Mouse (Mus musculus) thymus, postnatal 14 days (tissue): ENCODE data around the gene Jak2.

Experiments used
- DNase-seq: peaks from one replicate; pipeline ENCODE4 v3.0.0; 2021

Gene Jak2

GRCm38 (mm10) chr19:29251191-29251957 is at the start of gene Jak2:
Jak2 (plus strand) TSS chr19:29251828.
- peak; percentile 95 for DNase-seq

- DNase-seq = no peak
Observed at GRCm38 (mm10) chr19:29203337-29203736, 48.3 kb upstream of the Jak2 start.

GRCm38 (mm10) chr19:29204583-29204982 is 47.0 kb upstream of the Jak2 start:
- DNase-seq = no peak

- no peak for DNase-seq
Observed at GRCm38 (mm10) chr19:29205267-29205666, 46.4 kb upstream of the Jak2 start.

- peak; percentile 13 for DNase-seq
Observed at GRCm38 (mm10) chr19:29209898-29210297, 41.7 kb upstream of the Jak2 start.

- peak; percentile 10 for DNase-seq
Observed at GRCm38 (mm10) chr19:29210319-29210718, 41.3 kb upstream of the Jak2 start.

GRCm38 (mm10) chr19:29215811-29216509 is 35.7 kb upstream of the Jak2 start:
- no peak for DNase-seq

- no peak for DNase-seq
Observed at GRCm38 (mm10) chr19:29221867-29222266, 29.8 kb upstream of the Jak2 start.

- DNase-seq = no peak
Observed at GRCm38 (mm10) chr19:29224968-29225367, 26.7 kb upstream of the Jak2 start.

- DNase-seq = no peak
Observed at GRCm38 (mm10) chr19:29226996-29227395, 24.6 kb upstream of the Jak2 start.

GRCm38 (mm10) chr19:29227941-29228590 is 23.6 kb upstream of the Jak2 start:
- DNase-seq = peak; percentile 41

- no peak for DNase-seq
Observed at GRCm38 (mm10) chr19:29228989-29229388, 22.6 kb upstream of the Jak2 start.

- no peak for DNase-seq
Observed at GRCm38 (mm10) chr19:29232738-29233137, 18.9 kb upstream of the Jak2 start.

GRCm38 (mm10) chr19:29236658-29237385 is 14.8 kb upstream of the Jak2 start:
- peak; percentile 44 for DNase-seq

GRCm38 (mm10) chr19:29238171-29238570 is 13.5 kb upstream of the Jak2 start:
- DNase-seq = no peak

- no peak for DNase-seq
Observed at GRCm38 (mm10) chr19:29239513-29240235, 12.0 kb upstream of the Jak2 start.

- no peak for DNase-seq
Observed at GRCm38 (mm10) chr19:29240676-29241075, 11.0 kb upstream of the Jak2 start.

GRCm38 (mm10) chr19:29241581-29241980 is 10.0 kb upstream of the Jak2 start:
- no peak for DNase-seq

GRCm38 (mm10) chr19:29249933-29250332 is 1.7 kb upstream of the Jak2 start:
- DNase-seq = no peak

GRCm38 (mm10) chr19:29251958-29252801 is 552 bp downstream of the Jak2 start:
- DNase-seq = peak; percentile 69

- DNase-seq = peak; percentile 44
Observed at GRCm38 (mm10) chr19:29252831-29253545, 1.4 kb downstream of the Jak2 start.
